Mouse (Mus musculus) intestine, postnatal 0 days (tissue): Measurements from ENCODE around the gene Sgf29. TPM values are rescaled to one million over a fixed set of nuclear protein-coding genes. Genes with fewer than 3 reads are reported as not detected.
"Not testable (repeated sequence)": the region's sequence is repeated elsewhere in the genome, so short reads cannot be mapped to it uniquely, and the experiment has no call there.

Experiments used
- ATAC-seq: fragments of 200-750 bp; cut with Nextera tagmentation; 2 replicates; pipeline ENCODE4 v1.8.0; 2017; ENCODE audit warnings: mild to moderate bottlenecking, moderate TSS enrichment, moderate library complexity
- H3K27ac ChIP-seq: fragments of 300-500 bp; sonication (generic); 2 replicates; pipeline ENCODE4 v1.5.1; 2014; ENCODE audit warnings: mild to moderate bottlenecking, low read depth, low read length, moderate library complexity
- H3K27me3 ChIP-seq: fragments of 300-500 bp; sonication (generic); replicated peaks from 2 replicates; pipeline ENCODE4 v1.6.1; 2014; ENCODE audit warnings: low read length, mixed read lengths; ENCODE audit not compliant: control insufficient read depth, insufficient read depth
- H3K36me3 ChIP-seq: fragments of 300-500 bp; sonication (generic); 2 replicates; pipeline ENCODE4 v1.6.1; 2014; ENCODE audit warnings: mild to moderate bottlenecking, moderate library complexity; ENCODE audit not compliant: control insufficient read depth, insufficient read depth
- H3K4me1 ChIP-seq: fragments of 300-500 bp; sonication (generic); replicated peaks from 2 replicates; pipeline ENCODE4 v1.6.1; 2014; ENCODE audit warnings: antibody characterized with exemption, low read length, mixed read lengths; ENCODE audit not compliant: control insufficient read depth, insufficient read depth
- H3K4me2 ChIP-seq: fragments of 300-500 bp; sonication (generic); replicated peaks from 2 replicates; pipeline ENCODE4 v1.6.1; 2014; ENCODE audit warnings: low read depth, mild to moderate bottlenecking, moderate library complexity
- H3K4me3 ChIP-seq: fragments of 300-500 bp; sonication (generic); 2 replicates; pipeline ENCODE4 v1.5.1; 2014; ENCODE audit warnings: low read depth, low read length
- H3K9ac ChIP-seq: fragments of 300-500 bp; sonication (generic); 2 replicates; pipeline ENCODE4 v1.6.1; 2014; ENCODE audit warnings: mild to moderate bottlenecking, low read depth, low read length
- H3K9me3 ChIP-seq: fragments of 300-500 bp; sonication (generic); 2 replicates; pipeline ENCODE4 v1.6.1; 2016; ENCODE audit warnings: mixed run types; ENCODE audit not compliant: control insufficient read depth
- CTCF ChIP-seq: sonication (generic); IDR thresholded peaks from 2 replicates; pipeline ENCODE4 v1.5.1; 2016; ENCODE audit warnings: low read depth, mild to moderate bottlenecking, control low read depth, antibody characterized with exemption, moderate library complexity
- WGBS: fragments of 180-500 bp; shearing (Covaris S2); extraction: QIAGEN DNeasy Blood & Tissue Kit; methylation state at CpG from one replicate; pipeline ENCODE4 v1.1.7; 2014; 5-methylcytosine and 5-hydroxymethylcytosine counted together
- polyA plus RNA-seq: library from polyadenylated mRNA; unstranded; fragments of >200 nt; fragmentation: Nextera tagmentation; extraction: Ambion mirVana; gene quantifications from 2 replicates; pipeline ENCODE4 v1.2.1, GENCODE M21; 2015

The Sgf29 gene
- polyA plus RNA-seq, 1 experiment from 2014 or later, result 21.7 TPM

GRCm38 (mm10) chr7:126635375-126635774, 13.7 kb upstream of the Sgf29 start:
- 0 out of 2 replicates have a peak, but pooled peaks cover 2% of the 10 kb centered on the region for H3K4me1 ChIP-seq
- no peak for TF ChIP-seq CTCF
- H3K4me3 ChIP-seq, result no peak overlapping the region
- no peaks in the 10 kb centered on the region for H3K27me3 ChIP-seq
- no peak for ATAC-seq
- no peak overlapping the region for H3K27ac ChIP-seq
- H3K9me3 ChIP-seq, result no peaks in the 10 kb centered on the region
- no peaks in the 10 kb centered on the region for H3K36me3 ChIP-seq
- no peak overlapping the region for H3K9ac ChIP-seq
- H3K4me2 ChIP-seq, result no peak overlapping the region

- Histone ChIP-seq H3K4me2 (no peak overlapping the region), H3K4me3 (no peak overlapping the region), H3K9me3 (no peaks in the 10 kb centered on the region), H3K27ac (peak overlapping the region; percentile 15; the same call in 1 of the 2 replicates), H3K9ac (no peak overlapping the region), H3K36me3 (no peaks in the 10 kb centered on the region), H3K4me1 (0 out of 2 replicates have a peak, but pooled peaks cover 2% of the 10 kb centered on the region), H3K27me3 (no peaks in the 10 kb centered on the region)
- TF ChIP-seq CTCF, result peak; percentile 87
- WGBS, result 12% methylated on average over 4 of the region's 4 CpGs
- peak; percentile 68 for ATAC-seq
Observed at GRCm38 (mm10) chr7:126636733-126637520, 12.2 kb upstream of the Sgf29 start.

- peak; percentile 53 for TF ChIP-seq CTCF
- H3K9me3 ChIP-seq, result no peaks in the 10 kb centered on the region
- peak; percentile 17; the same call in 1 of the 2 replicates for ATAC-seq
- no peak overlapping the region for H3K4me3 ChIP-seq
- H3K27ac ChIP-seq, result no peak overlapping the region
- H3K27me3 ChIP-seq, result no peaks in the 10 kb centered on the region
- no peak overlapping the region for H3K9ac ChIP-seq
- no peaks in the 10 kb centered on the region for H3K4me1 ChIP-seq
- 78% methylated on average over 5 of the region's 5 CpGs for WGBS
- H3K4me2 ChIP-seq, result no peak overlapping the region
- no peaks in the 10 kb centered on the region for H3K36me3 ChIP-seq
Observed at GRCm38 (mm10) chr7:126642545-126643243, 6.4 kb upstream of the Sgf29 start.

GRCm38 (mm10) chr7:126643244-126643617, 5.9 kb upstream of the Sgf29 start:
- WGBS, result 55% methylated on average over 2 of the region's 3 CpGs

GRCm38 (mm10) chr7:126644345-126644744, 4.8 kb upstream of the Sgf29 start:
- TF ChIP-seq CTCF, result no peak
- Histone ChIP-seq H3K4me2 (no peak overlapping the region), H3K4me3 (no peak overlapping the region), H3K9me3 (no peaks in the 10 kb centered on the region), H3K27me3 (no peaks in the 10 kb centered on the region), H3K36me3 (no peaks in the 10 kb centered on the region), H3K9ac (no peak overlapping the region), H3K4me1 (no peaks in the 10 kb centered on the region), H3K27ac (no peak overlapping the region)
- 55% methylated on average over 3 of the region's 3 CpGs for WGBS
- ATAC-seq, result no peak

More at GRCm38 (mm10) chr7:126643244-126643617, 5.9 kb upstream of the Sgf29 start:
- H3K4me2 ChIP-seq, H3K9me3 ChIP-seq, H3K27me3 ChIP-seq, H3K4me3 ChIP-seq, H3K27ac ChIP-seq, H3K36me3 ChIP-seq, H3K9ac ChIP-seq, H3K4me1 ChIP-seq: not testable (repeated sequence)
- ATAC-seq, result peak; percentile 46
- peak; percentile 84 for TF ChIP-seq CTCF

GRCm38 (mm10) chr7:126644914-126645313, 4.2 kb upstream of the Sgf29 start:
- no peak for ATAC-seq
- Histone ChIP-seq H3K4me3 (no peak overlapping the region), H3K36me3 (no peaks in the 10 kb centered on the region), H3K27me3 (no peaks in the 10 kb centered on the region), H3K9me3 (no peaks in the 10 kb centered on the region), H3K9ac (no peak overlapping the region), H3K4me2 (no peak overlapping the region), H3K27ac (no peak overlapping the region), H3K4me1 (no peaks in the 10 kb centered on the region)
- no peak for TF ChIP-seq CTCF
